Mouse (Mus musculus) MEL (cell line): ENCODE results near the gene Fndc7.

Source experiments
- BHLHE40 ChIP-seq: IDR thresholded peaks from 2 replicates; pipeline ENCODE4 v1.6.1; 2012; ENCODE audit warnings: low read depth, mild to moderate bottlenecking, inconsistent platforms, low read length, improper control_type of control experiment, borderline replicate concordance
- CHD1 ChIP-seq: IDR thresholded peaks from 2 replicates; pipeline ENCODE4 v1.6.1; 2012; ENCODE audit warnings: low read depth, mild to moderate bottlenecking, inconsistent platforms, low read length, improper control_type of control experiment
- CHD2 ChIP-seq: IDR thresholded peaks from 2 replicates; pipeline ENCODE4 v1.6.1; 2011; ENCODE audit warnings: low read length, improper control_type of control experiment
- CTCF ChIP-seq, 3 experiments: IDR thresholded peaks in 2 of 3; conservative IDR thresholded peaks in 1 of 3; 2 replicates each; pipeline ENCODE4 v1.5.1; 2011 to 2012; ENCODE audit warnings: low read length in 3 of 3, low read depth in 2 of 3, mild to moderate bottlenecking in 2 of 3, improper control_type of control experiment in 1 of 3, inconsistent platforms in 1 of 3, mixed read lengths in 1 of 3, moderate library complexity in 1 of 3; ENCODE audit not compliant: control insufficient read depth in 1 of 3, insufficient read depth in 1 of 3, poor library complexity in 1 of 3, severe bottlenecking in 1 of 3
- GATA1 ChIP-seq: IDR thresholded peaks from 2 replicates; pipeline ENCODE4 v1.6.1; 2011; ENCODE audit warnings: low read depth, low read length, improper control_type of control experiment
- POLR2A ChIP-seq, 2 experiments: IDR thresholded peaks; 2 replicates each; pipeline ENCODE4 v1.6.1; 2011 to 2012; ENCODE audit warnings: low read length in 2 of 2, mild to moderate bottlenecking in 2 of 2, control low read depth in 1 of 2, improper control_type of control experiment in 1 of 2, low read depth in 1 of 2, moderate library complexity in 1 of 2; ENCODE audit not compliant: control insufficient read depth in 1 of 2, insufficient read depth in 1 of 2, poor library complexity in 1 of 2
- POLR2AphosphoS2 ChIP-seq: IDR thresholded peaks from 2 replicates; pipeline ENCODE4 v1.6.1; 2011; ENCODE audit warnings: low read length, improper control_type of control experiment
- POLR2AphosphoS5 ChIP-seq: IDR thresholded peaks from 2 replicates; pipeline ENCODE4 v1.6.1; 2012; ENCODE audit warnings: low read depth, borderline replicate concordance, mild to moderate bottlenecking, inconsistent platforms, low read length, moderate library complexity, mixed read lengths
- RCOR1 ChIP-seq: IDR thresholded peaks from 2 replicates; pipeline ENCODE4 v1.6.1; 2012; ENCODE audit warnings: low read depth, mild to moderate bottlenecking, inconsistent platforms, low read length, improper control_type of control experiment
- TBP ChIP-seq: IDR thresholded peaks from 2 replicates; pipeline ENCODE4 v1.8.0; 2011; ENCODE audit warnings: low read depth, low read length, improper control_type of control experiment
- UBTF ChIP-seq: IDR thresholded peaks from 2 replicates; pipeline ENCODE4 v1.6.1; 2012; ENCODE audit warnings: low read depth, mild to moderate bottlenecking, inconsistent platforms, low read length, improper control_type of control experiment, moderate library complexity, borderline replicate concordance; ENCODE audit not compliant: insufficient read depth
- ZMIZ1 ChIP-seq: IDR thresholded peaks from 2 replicates; pipeline ENCODE4 v1.6.1; 2012; ENCODE audit warnings: low read depth, mild to moderate bottlenecking, inconsistent platforms, low read length, improper control_type of control experiment, moderate library complexity

GRCm38 (mm10) chr3:108900147-108900546, 10.3 kb upstream of the Fndc7 start:
- TF ChIP-seq GATA1: no peak
- TF ChIP-seq POLR2A (IDR thresholded peaks at IDR 0.05; ENCODE audit: control insufficient read depth in 1 of 2, insufficient read depth in 1 of 2, low read depth in 1 of 2, low read length in 2 of 2, poor library complexity in 1 of 2): no peak
- no peak for TF ChIP-seq RCOR1
- TF ChIP-seq CTCF (IDR thresholded peaks at IDR 0.05 in 2 of 3, conservative IDR thresholded peaks at IDR 0.05 in 1 of 3; ENCODE audit: control insufficient read depth in 1 of 3, insufficient read depth in 1 of 3, low read depth in 2 of 3, low read length in 3 of 3, poor library complexity in 1 of 3, severe bottlenecking in 1 of 3): no peak
- peak; percentile 44 for TF ChIP-seq POLR2AphosphoS2
- TF ChIP-seq CHD2: no peak
- no peak for TF ChIP-seq CHD1
- no peak for TF ChIP-seq POLR2AphosphoS5
- no peak for TF ChIP-seq BHLHE40
- TF ChIP-seq TBP: no peak
- TF ChIP-seq ZMIZ1: no peak
- TF ChIP-seq UBTF: no peak
